Mouse (Mus musculus) forelimb bud, embryonic 11.5 days (tissue): ENCODE results near the gene Olfr146.

Experiments
- DNase-seq: peaks from one replicate; pipeline ENCODE4 v3.0.0-alpha.2; 2012; ENCODE audit warnings: low read depth, low spot score

Gene Olfr146

GRCm38 (mm10) chr9:39023277-39023676 lies at the start of gene Olfr146:
Gene Olfr146, minus strand, starts transcription at chr9:39023377.
- DNase-seq, result no peak

GRCm38 (mm10) chr9:39064851-39065250 lies 41.7 kb upstream of the Olfr146 start, which contains the start of gene Olfr937:
Gene Olfr937, minus strand, starts transcription at chr9:39064951.
- no peak for DNase-seq

GRCm38 (mm10) chr9:38999583-38999982 lies 23.6 kb downstream of the Olfr146 start, which contains the start of gene Olfr935:
Gene Olfr935, minus strand, starts transcription at chr9:38999683.
- DNase-seq, result no peak

GRCm38 (mm10) chr9:38988215-38988614 lies 35.0 kb downstream of the Olfr146 start, which contains the start of gene Olfr934:
Gene Olfr934, minus strand, starts transcription at chr9:38988315.
- no peak for DNase-seq

GRCm38 (mm10) chr9:38972013-38972412 lies 51.2 kb downstream of the Olfr146 start, which contains the start of gene Olfr933:
Gene Olfr933, plus strand, starts transcription at chr9:38972313.
- no peak for DNase-seq
